Mouse (Mus musculus): ENCODE data around the gene Olfr573-ps1. TPM values are rescaled to one million over a fixed set of nuclear protein-coding genes. Genes with fewer than 3 reads are reported as not detected.
A peak's percentile ranks its signal among the peaks of the same experiment; 100 is the strongest.

Olfr573-ps1 gene
- total RNA-seq (2021): not detected

DNA sequence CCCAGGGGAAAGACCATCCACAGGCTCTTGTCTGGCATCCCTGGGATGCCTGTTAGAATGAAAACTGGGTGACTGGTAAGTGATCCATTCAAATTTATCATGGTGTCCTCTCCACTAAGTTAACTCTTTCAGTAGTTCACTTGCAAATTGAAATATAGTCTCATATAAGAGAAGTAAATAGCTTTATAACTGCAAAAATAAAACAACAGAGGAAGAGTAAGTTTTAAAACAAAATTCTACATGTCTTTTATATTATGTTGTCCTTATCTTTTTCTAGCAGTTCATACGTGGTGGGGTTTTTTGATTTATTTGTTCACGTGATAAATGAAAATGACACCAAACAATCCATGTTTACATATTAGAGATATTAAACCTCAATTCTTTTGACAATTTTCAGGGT lies at the start of gene Olfr573-ps1:
Gene Olfr573-ps1 (minus strand): TSS at position 101 of the 400 bp plus-strand sequence.
- DNase-seq (ENCODE audit: low spot score in 2 of 2): no peak
- intact Hi-C loops (cut with DNase I): no loop called here

- no peak for DNase-seq (ENCODE audit: low spot score in 2 of 2)
- intact Hi-C loops (cut with DNase I): no loop called here
These were observed 46.8 kb upstream of the Olfr573-ps1 start, which contains the start of gene Olfr578 for GRCm38 (mm10) chr7:102989224-102989623. Gene Olfr578 (minus strand): TSS chr7:102989324.

DNA sequence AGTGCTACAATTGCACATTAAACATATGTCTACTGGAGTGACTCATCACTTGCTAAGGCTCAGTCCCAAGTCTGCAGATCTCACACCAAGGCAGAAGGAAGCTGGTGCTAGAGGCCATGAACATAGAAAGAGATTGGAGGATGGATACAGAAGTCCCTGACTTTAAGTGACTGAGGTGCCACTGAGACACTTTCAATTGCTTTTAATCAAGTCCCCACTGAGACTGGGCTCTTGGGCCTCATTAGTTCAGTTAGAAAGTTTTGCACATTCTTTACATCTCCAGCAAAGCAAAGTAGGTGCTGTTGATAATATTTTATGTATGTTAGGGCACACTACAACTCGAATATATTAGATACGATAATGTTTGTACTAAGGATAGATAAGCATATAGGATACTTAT lies 33.5 kb upstream of the Olfr573-ps1 start, which contains the start of gene Olfr577:
Gene Olfr577 (minus strand): TSS at position 101 of the 400 bp plus-strand sequence.
- intact Hi-C loops (cut with DNase I): no loop called here
- peak in 1 of 2 experiments; percentile 12 for DNase-seq (ENCODE audit: low spot score in 2 of 2)

DNA sequence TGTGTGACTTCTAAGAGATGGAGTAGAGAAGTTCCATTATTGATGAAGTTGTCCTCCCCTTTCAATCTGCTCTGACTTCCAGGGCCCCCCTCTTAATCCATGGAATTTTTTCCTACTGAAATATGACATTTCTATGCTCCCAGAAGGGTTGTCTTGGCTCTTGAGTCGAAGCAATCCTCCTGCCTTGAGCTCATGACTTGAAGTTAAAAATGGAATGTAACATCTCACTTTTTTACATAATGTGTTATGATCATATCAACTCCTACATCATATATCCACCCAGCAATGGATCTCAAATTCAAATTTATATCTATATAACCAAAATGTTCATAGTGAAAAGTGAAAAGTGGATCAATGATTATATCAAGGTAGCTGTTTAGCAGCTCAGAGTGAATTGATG lies 32.0 kb upstream of the Olfr573-ps1 start:
- intact Hi-C loops (cut with DNase I): no loop called here
- DNase-seq (ENCODE audit: low spot score in 2 of 2): peak in 1 of 2 experiments; percentile 42

- intact Hi-C loops (cut with DNase I): no loop called here
- DNase-seq (ENCODE audit: low spot score in 2 of 2): no peak
These were observed 20.0 kb upstream of the Olfr573-ps1 start, which contains the start of gene Olfr576 for GRCm38 (mm10) chr7:102962360-102962759. Gene Olfr576 (plus strand): TSS chr7:102962660.

DNA sequence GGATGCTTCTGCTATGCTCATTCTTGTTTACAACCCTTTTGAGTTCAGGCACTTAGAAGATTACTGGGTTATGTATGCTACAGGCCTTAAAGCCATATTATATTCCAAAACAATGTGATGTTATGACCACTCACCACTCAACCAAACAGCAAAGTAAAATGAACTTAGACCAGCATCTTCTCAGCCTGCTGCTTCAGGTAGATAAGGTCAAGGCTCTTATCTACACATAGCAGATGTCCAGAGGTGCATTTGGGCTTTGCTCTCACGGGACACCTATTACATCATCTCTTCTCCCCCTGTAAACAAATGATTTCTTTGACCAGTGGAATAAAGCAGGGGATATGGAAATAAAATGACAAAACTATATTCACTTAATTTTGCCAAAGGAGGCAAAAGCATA lies 16.2 kb upstream of the Olfr573-ps1 start, which contains the start of gene Olfr575:
Gene Olfr575 (minus strand): TSS at position 183 of the 400 bp plus-strand sequence.
- no peak for DNase-seq (ENCODE audit: low spot score in 2 of 2)
- intact Hi-C loops (cut with DNase I): no loop called here

- intact Hi-C loops (cut with DNase I): no loop called here
- DNase-seq (ENCODE audit: low spot score in 2 of 2): no peak
These were observed 15.8 kb upstream of the Olfr573-ps1 start for GRCm38 (mm10) chr7:102958137-102958536.

GRCm38 (mm10) chr7:102950732-102951131 lies 8.4 kb upstream of the Olfr573-ps1 start:
- no peak for DNase-seq (ENCODE audit: low spot score in 2 of 2)
- intact Hi-C loops (cut with DNase I): no loop called here

GRCm38 (mm10) chr7:102948167-102948566 lies 5.8 kb upstream of the Olfr573-ps1 start, which contains the start of gene Olfr574:
Gene Olfr574 (plus strand): TSS chr7:102948467.
- intact Hi-C loops (cut with DNase I): no loop called here
- no peak for DNase-seq (ENCODE audit: low spot score in 2 of 2)

GRCm38 (mm10) chr7:102943417-102943816 lies 1.0 kb upstream of the Olfr573-ps1 start:
- intact Hi-C loops (cut with DNase I): no loop called here
- DNase-seq (ENCODE audit: low spot score in 2 of 2): no peak

DNA sequence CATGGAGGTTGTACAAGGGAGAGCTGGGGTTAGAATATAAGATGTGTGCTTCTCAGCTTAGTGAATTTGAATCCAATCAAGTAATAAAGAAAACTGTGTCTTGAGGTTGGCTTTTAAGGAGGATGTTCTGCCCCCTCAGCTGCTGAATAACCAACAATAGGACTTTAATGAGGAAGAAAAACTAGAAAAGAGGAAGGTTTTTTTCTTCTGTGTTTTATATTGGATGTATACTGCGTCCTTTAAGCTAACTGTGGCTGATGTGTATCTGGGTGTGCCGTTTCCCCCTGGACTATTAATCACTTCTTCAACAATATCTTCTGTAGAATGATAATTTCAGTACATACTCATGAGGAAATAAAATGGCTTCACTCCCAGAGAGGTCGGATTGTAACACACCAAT lies 15.3 kb downstream of the Olfr573-ps1 start:
- intact Hi-C loops (cut with DNase I): no loop called here
- no peak for DNase-seq (ENCODE audit: low spot score in 2 of 2)

DNA sequence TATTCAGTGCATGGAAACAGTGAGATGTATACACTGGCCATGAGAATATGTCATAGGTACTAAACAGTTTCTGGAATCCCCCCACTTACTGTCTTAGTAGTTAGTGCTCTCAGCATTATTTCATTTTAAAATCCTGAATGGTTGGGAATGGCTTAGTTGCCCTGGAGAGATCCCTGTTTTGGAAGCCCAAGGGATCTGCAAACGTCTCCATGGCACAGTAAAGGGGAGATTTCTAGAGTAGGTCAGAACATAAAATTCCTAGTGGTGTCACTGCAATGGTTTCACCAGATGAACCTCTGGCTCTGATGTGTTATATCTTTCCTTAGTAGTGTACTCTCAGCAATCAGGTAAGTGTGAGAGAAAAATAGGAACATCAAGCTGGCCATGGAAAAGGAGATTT lies 18.3 kb downstream of the Olfr573-ps1 start, which contains the start of gene Olfr572:
Gene Olfr572 (plus strand): TSS at position 301 of the 400 bp plus-strand sequence.
- no peak for DNase-seq (ENCODE audit: low spot score in 2 of 2)
- intact Hi-C loops (cut with DNase I): no loop called here

DNA sequence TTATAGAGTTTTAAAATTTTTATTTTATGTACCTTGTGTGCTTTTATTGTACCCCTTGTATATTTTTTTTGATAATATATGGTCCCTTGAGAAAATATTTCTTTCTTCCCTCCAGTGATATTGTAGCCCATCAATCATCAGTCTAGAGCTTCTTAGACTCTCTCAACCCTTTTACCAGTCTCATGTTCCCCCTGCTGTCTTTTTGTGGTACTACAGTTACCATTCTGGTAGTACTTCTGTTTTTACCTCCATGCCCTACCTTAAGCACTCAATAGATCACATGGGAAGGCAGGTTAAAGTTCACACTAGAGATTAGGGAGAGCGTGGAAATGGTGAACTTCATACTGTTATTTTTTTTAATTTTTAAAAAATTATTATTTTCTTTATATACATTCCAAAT lies 22.7 kb downstream of the Olfr573-ps1 start:
- intact Hi-C loops (cut with DNase I): loop anchor here (2.0 kb wide), 1 partner anchor 407 kb away; no protein-coding TSS in a partner anchor
- DNase-seq (ENCODE audit: low spot score in 2 of 2): peak in 1 of 2 experiments; percentile 38

DNA sequence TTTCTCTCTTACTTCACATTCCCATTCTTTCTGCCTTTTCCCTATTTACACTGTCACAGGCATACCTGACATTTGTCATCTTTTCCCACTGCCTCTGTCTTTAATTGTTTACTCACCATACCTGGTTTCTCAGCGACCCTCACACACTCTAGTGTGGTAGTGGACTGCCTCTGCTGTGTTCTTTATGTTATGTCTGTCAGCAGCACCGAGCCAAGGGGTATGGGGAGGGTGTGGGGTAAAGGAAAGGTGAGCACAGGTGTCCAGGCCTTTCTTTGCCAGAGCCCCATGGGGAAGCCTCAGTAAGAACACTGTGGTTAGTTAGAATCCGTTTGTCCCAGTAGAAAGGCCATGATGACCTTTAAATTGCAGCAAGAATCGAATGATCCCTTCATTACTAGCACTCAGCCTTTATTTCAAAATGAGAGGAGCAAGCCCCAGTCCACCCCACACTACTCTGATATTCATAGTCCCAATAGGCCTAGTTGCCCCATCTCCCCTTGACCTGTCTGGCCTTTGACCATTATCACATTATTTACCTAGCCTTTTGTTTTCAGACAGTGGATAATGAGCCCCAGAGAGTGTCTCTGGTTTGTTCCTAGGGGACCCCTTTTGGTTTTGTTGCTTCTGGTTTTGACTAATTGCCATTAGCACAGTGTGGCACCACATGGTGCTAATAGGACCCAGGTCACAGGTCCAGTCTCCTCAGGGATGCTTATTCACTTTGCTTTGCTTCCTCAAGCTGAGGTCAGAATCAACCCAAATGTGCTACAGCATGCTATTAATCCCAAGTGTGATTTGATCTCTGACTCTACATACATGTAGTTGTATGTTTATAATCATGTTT lies 25.1 kb downstream of the Olfr573-ps1 start, which contains the start of gene Olfr571:
Gene Olfr571 (minus strand): TSS at position 505 of the 844 bp plus-strand sequence.
- intact Hi-C loops (cut with DNase I): loop anchor here (2.0 kb wide), 1 partner anchor 222 kb away; the partner anchor contains the start of gene Olfr557
- no peak for DNase-seq (ENCODE audit: low spot score in 2 of 2)

DNA sequence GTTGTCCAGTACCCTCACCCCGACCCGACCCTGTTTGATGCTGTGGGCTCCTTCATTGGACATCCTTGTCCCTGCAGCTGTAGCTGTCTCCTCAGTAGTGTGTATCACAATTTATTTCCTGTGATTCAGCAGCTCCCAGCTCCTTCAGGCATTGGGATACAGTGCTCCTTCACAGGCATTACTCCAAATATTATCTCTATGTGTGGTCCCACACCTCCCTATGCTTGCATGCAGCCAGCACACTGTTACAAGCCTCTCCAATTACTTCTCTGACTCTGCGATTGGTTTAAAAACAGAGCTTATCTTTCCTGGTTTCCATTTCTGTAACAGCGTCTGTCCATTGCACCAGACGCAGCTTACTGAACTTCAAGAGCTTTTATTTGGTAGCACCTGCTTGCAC lies 26.0 kb downstream of the Olfr573-ps1 start:
- DNase-seq (ENCODE audit: low spot score in 2 of 2): no peak
- intact Hi-C loops (cut with DNase I): loop anchor here (2.0 kb wide), 1 partner anchor 222 kb away; the partner anchor contains the start of gene Olfr557

DNA sequence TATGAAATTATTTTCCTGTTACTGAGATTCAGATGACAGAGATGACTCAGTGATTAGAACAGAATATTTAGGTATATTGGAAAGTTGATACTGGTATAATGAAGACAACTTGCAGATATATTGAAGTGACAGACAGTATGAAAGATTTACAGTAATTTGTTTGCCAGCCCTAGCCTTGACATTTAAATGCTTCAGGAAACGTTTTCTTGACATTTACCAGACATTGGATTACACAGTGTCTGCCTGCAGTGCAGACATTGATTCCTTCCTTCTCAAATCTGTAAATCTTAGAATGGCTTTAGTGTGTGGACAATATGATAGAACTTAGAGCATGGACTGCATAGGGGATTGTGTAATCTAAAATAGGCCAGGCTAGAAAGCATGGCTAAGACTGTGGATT lies 27.1 kb downstream of the Olfr573-ps1 start:
- DNase-seq (ENCODE audit: low spot score in 2 of 2): no peak
- intact Hi-C loops (cut with DNase I): no loop called here

Other genes starting within 250 kb of the Olfr573-ps1 start
- not detected for gene Olfr557, start 246.7 kb downstream of the Olfr573-ps1 start, total RNA-seq (2021)
- gene Olfr558, start 240.4 kb downstream of the Olfr573-ps1 start, total RNA-seq (2021): under 1 TPM; 0.27 to 0.37 TPM
- not detected for gene Olfr33, start 223.5 kb downstream of the Olfr573-ps1 start, total RNA-seq (2021)
- not detected for gene Olfr559, start 215.1 kb downstream of the Olfr573-ps1 start, total RNA-seq (2021)
- gene Olfr560, start 183.2 kb downstream of the Olfr573-ps1 start, total RNA-seq (2021): under 1 TPM in 1 of 2 experiments, not detected in 1; 0.16 TPM
- under 1 TPM; 0.57 to 0.92 TPM for gene Olfr78, start 183.1 kb downstream of the Olfr573-ps1 start, total RNA-seq (2021)
- not detected for gene Olfr561, start 171.4 kb downstream of the Olfr573-ps1 start, total RNA-seq (2021)
- gene Olfr564, start 139.1 kb downstream of the Olfr573-ps1 start, total RNA-seq (2021): not detected
- not detected for gene Olfr566, start 83.8 kb downstream of the Olfr573-ps1 start, total RNA-seq (2021)
- gene Olfr568, start 65.5 kb downstream of the Olfr573-ps1 start, total RNA-seq (2021): not detected
- gene Olfr569, start 51.7 kb downstream of the Olfr573-ps1 start, total RNA-seq (2021): not detected
- not detected for gene Olfr570, start 48.0 kb downstream of the Olfr573-ps1 start, total RNA-seq (2021)
- gene Olfr571, start 25.0 kb downstream of the Olfr573-ps1 start, total RNA-seq (2021): not detected
- gene Olfr572, start 18.2 kb downstream of the Olfr573-ps1 start, total RNA-seq (2021): not detected
- gene Olfr574, start 5.9 kb upstream of the Olfr573-ps1 start, total RNA-seq (2021): not detected
- gene Olfr575, start 16.2 kb upstream of the Olfr573-ps1 start, total RNA-seq (2021): not detected
- gene Olfr576, start 20.1 kb upstream of the Olfr573-ps1 start, total RNA-seq (2021): not detected
- not detected for gene Olfr577, start 33.4 kb upstream of the Olfr573-ps1 start, total RNA-seq (2021)
- gene Olfr578, start 46.7 kb upstream of the Olfr573-ps1 start, total RNA-seq (2021): not detected
- gene Olfr582, start 95.4 kb upstream of the Olfr573-ps1 start, total RNA-seq (2021): not detected
- not detected for gene Olfr583, start 108.7 kb upstream of the Olfr573-ps1 start, total RNA-seq (2021)
- gene Olfr584, start 139.3 kb upstream of the Olfr573-ps1 start, total RNA-seq (2021): not detected
- gene Olfr585, start 155.1 kb upstream of the Olfr573-ps1 start, total RNA-seq (2021): not detected
- not detected for gene Olfr586, start 183.1 kb upstream of the Olfr573-ps1 start, total RNA-seq (2021)
- not detected for gene Olfr588-ps1, start 198.3 kb upstream of the Olfr573-ps1 start, total RNA-seq (2021)
- not detected for gene Olfr589, start 213.8 kb upstream of the Olfr573-ps1 start, total RNA-seq (2021)
- gene Olfr591, start 235.8 kb upstream of the Olfr573-ps1 start, total RNA-seq (2021): not detected
- not detected for gene Olfr592, start 242.2 kb upstream of the Olfr573-ps1 start, total RNA-seq (2021)

Measured in left cerebral cortex, postnatal 25 days (tissue).